In the genomic region with DNA sequence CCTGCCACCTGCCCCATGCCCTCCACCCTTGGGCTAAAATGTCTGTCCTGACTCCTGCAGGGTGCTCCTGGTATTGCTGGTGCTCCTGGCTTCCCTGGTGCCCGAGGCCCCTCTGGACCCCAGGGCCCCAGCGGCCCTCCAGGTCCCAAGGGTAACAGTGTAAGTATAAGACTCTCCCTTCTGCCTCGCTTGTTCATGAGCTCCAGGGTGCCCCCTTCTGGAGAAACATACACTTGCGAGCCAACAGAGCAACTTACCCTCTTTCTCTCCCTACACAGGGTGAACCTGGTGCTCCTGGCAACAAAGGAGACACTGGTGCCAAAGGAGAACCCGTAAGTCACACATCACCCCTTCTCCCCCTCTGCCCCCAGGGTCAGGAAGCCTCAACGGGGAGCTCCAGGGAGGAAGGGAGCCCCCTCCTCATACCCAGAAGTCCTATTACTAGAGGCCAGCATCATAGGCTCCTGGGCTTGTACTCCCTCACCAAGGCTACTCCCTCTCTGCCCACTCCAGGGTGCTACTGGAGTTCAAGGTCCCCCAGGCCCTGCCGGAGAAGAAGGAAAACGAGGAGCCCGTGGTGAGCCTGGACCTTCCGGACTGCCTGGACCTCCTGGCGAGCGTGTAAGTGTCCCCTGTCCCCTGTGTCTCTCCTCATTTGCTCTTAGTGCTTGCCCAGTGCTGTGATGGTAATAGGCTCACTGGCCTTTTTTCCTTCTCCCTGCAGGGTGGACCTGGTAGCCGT, we compare ENCODE assay signal across 8 mouse cellular contexts. TPM values are rescaled to one million over a fixed set of nuclear protein-coding genes. Genes with fewer than 3 reads are reported as not detected.
DNase-seq lines count a peak whose midpoint lies in the region; ATAC-seq lines count a peak whose summit lies in the region.

No protein-coding gene starts in this region.

- 0 out of 2 replicates have a peak, but pooled peaks have one; percentile 48 for ATAC-seq in frontal cortex, adult (ENCODE audit: low TSS enrichment)

- DNase-seq in frontal cortex, postnatal 10 days (ENCODE audit: low spot score in 2 of 2) = no peak
- DNase-seq in 3T3-L1 (ENCODE audit: low read depth, low spot score) = peak; percentile 80
- DNase-seq in adrenal gland, postnatal 10 days = peak; percentile 67
- peak; percentile 41 to 64 for DNase-seq in gastrocnemius, postnatal 36 days
- peak; percentile 63 to 70 for DNase-seq in kidney, postnatal 4 days
- peak; percentile 61 for DNase-seq in retina, postnatal 1 day
- DNase-seq in urinary bladder, adult 18-20 months (ENCODE audit: low spot score in 2 of 2) = no peak

- intact Hi-C loops in gastrocnemius, postnatal 36 days (cut with DNase I) = loop anchor here (1.0 kb wide), 1 partner anchor 26 kb away; no protein-coding TSS in a partner anchor

RNA-seq across cellular contexts. Expression of a gene that starts 6.4 kb away (rescaled TPM):
- 1,000 to 10,000 TPM in 1 of 2 experiments, 100 to 1,000 TPM in 1; 763 to 1,573 TPM for total RNA-seq in adrenal gland, postnatal 10 days (2021)
- 100 to 1,000 TPM; 604 to 803 TPM for total RNA-seq in gastrocnemius, postnatal 36 days (2021)

RNA-seq across cellular contexts. Expression of a gene that starts 24.9 kb away (rescaled TPM):
- not detected for total RNA-seq in adrenal gland, postnatal 10 days (2021)
- not detected for total RNA-seq in gastrocnemius, postnatal 36 days (2021)

RNA-seq across cellular contexts. Expression of a gene that starts 33.7 kb away (rescaled TPM):
- total RNA-seq in adrenal gland, postnatal 10 days (2021) = 10 to 100 TPM in 1 of 2 experiments, 1 to 10 TPM in 1; 4.5 to 16.8 TPM
- total RNA-seq in gastrocnemius, postnatal 36 days (2021) = 100 to 1,000 TPM; 252 to 259 TPM

RNA-seq across cellular contexts. Expression of a gene that starts 48.4 kb away (rescaled TPM):
- total RNA-seq in adrenal gland, postnatal 10 days (2021) = 10 to 100 TPM; 83.3 to 96.2 TPM
- 10 to 100 TPM; 21.9 to 22.0 TPM for total RNA-seq in gastrocnemius, postnatal 36 days (2021)

Comparison
In these comparisons a context has a peak if more than half of its experiments do, and no peak if none do; other contexts are left out.
1. DNase-seq: peak in 3T3-L1 (single experiment), adrenal gland, postnatal 10 days (single experiment), gastrocnemius, postnatal 36 days (2 of 2), kidney, postnatal 4 days (2 of 2) and retina, postnatal 1 day (single experiment); none in frontal cortex, postnatal 10 days (0 of 2) and urinary bladder, adult 18-20 months (0 of 2).
2. RNA of a gene that starts 33.7 kb away (total RNA-seq): 252 to 259 TPM in gastrocnemius, postnatal 36 days; 4.5 to 16.8 TPM in adrenal gland, postnatal 10 days; every median in the first group is over 10 times any median in the second.